Mouse (Mus musculus) bone marrow macrophage, adult 2 months (primary cell): ENCODE measurements around the gene Hivep2.

Experiments used
- CTCF ChIP-seq: IDR thresholded peaks from 2 replicates; pipeline ENCODE4 v1.5.1; 2012; ENCODE audit warnings: low read depth, mild to moderate bottlenecking, low read length, moderate library complexity
- POLR2A ChIP-seq: IDR thresholded peaks from 2 replicates; pipeline ENCODE4 v1.6.1; 2012; ENCODE audit warnings: mild to moderate bottlenecking, low read depth, low read length, borderline replicate concordance

DNA sequence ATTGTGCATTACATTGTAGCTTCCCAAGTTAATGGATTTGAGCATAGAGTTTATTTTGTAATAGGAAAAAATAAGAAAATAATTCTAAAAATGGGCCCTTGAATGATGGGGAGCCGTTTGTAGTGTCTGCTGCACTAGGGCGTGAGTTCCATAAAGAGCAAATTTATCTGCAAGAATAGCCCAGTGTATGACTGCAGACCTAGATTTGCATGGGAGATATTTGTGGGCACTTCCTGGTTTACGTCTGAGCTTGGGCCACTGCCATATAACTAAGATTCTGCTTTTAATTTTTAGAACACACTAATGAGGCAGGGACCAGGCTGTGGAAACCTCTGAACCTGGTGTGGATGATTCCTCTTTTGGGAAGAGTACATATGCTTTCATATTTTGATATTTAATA is 21.5 kb downstream of the Hivep2 start:
- no peak for TF ChIP-seq CTCF
- no peak for TF ChIP-seq POLR2A
